Mouse (Mus musculus) MEL (cell line): ENCODE measurements around the gene Ak5.

Experiments
- KAT2A ChIP-seq: conservative IDR thresholded peaks from 2 replicates; pipeline ENCODE4 v1.6.1; 2012; ENCODE audit warnings: low read depth, low read length, improper control_type of control experiment, inconsistent platforms
- MYC ChIP-seq: IDR thresholded peaks from 2 replicates; pipeline ENCODE4 v1.6.1; 2011; ENCODE audit warnings: low read depth, mild to moderate bottlenecking, low read length, improper control_type of control experiment, moderate library complexity

DNA sequence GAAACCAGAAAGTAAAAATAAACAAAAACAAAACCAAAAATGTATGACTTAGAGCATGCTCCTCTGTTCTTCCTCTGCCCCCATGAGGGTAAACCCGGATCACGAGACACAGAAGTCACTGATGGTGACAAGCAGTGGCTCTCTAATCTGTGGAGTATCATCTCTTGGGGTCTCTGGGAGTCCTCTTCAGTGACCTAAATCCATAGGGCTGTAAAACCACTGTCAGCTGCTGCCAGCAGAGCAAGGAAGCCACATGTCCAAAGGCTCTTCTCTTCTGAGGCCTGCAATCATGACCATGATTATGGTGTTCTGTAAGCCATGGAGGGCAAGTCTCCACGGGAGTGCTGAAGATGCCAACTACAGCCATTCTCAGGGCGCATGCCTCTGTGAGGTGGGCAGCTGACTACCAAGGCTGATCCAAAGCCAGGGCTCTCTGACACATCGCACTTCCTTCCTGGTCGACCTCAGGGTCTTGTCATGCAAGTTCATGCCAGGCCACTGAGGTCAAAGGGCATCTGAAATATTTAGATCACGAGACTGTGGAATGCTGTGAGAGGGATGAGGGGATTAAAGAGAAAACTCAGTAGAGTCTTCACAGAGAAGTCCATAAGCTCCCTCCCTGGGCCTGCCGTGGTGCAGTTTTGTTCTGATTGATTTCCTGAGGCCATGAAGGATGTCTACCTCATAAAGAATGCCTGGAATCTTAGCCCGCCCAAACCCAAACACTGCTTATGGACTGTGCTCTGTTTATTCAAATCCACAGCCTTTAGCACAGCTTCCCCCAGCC, 99.5 kb downstream of the Ak5 start:
- TF ChIP-seq MYC (no peak), KAT2A (no peak)
